Mouse (Mus musculus) kidney, embryonic 15.5 days (tissue): ENCODE measurements around the gene Pax2. TPM values are rescaled to one million over a fixed set of nuclear protein-coding genes. Genes with fewer than 3 reads are reported as not detected.

ENCODE experiments used
- ATAC-seq: fragments of 200-750 bp; cut with Nextera tagmentation; replicated peaks from 2 replicates; pipeline ENCODE4 v1.8.0; 2017; ENCODE audit warnings: moderate TSS enrichment; ENCODE audit not compliant: low FRiP score
- H3K27ac ChIP-seq: fragments of 300-500 bp; sonication (generic); 2 replicates; pipeline ENCODE4 v1.5.1; 2015; ENCODE audit warnings: mild to moderate bottlenecking, inconsistent platforms
- H3K27me3 ChIP-seq: fragments of 300-500 bp; sonication (generic); 2 replicates; pipeline ENCODE4 v1.6.1; 2015; ENCODE audit warnings: inconsistent platforms
- H3K36me3 ChIP-seq: fragments of 300-500 bp; sonication (generic); 2 replicates; pipeline ENCODE4 v1.6.1; 2015; ENCODE audit warnings: inconsistent platforms
- H3K4me1 ChIP-seq: fragments of 300-500 bp; sonication (generic); 2 replicates; pipeline ENCODE4 v1.6.1; 2015; ENCODE audit warnings: inconsistent platforms
- H3K4me2 ChIP-seq: fragments of 300-500 bp; sonication (generic); 2 replicates; pipeline ENCODE4 v1.6.1; 2015; ENCODE audit warnings: moderate library complexity, mild to moderate bottlenecking, inconsistent platforms
- H3K4me3 ChIP-seq: fragments of 300-500 bp; sonication (generic); replicated peaks from 2 replicates; pipeline ENCODE4 v1.5.1; 2015; ENCODE audit warnings: mild to moderate bottlenecking, inconsistent platforms
- H3K9ac ChIP-seq: fragments of 300-500 bp; sonication (generic); 2 replicates; pipeline ENCODE4 v1.6.1; 2015; ENCODE audit warnings: mild to moderate bottlenecking, inconsistent platforms
- H3K9me3 ChIP-seq: fragments of 300-500 bp; sonication (generic); replicated peaks from 2 replicates; pipeline ENCODE4 v1.6.1; 2016; ENCODE audit warnings: inconsistent platforms
- WGBS: fragments of 180-500 bp; shearing (Covaris S2); methylation state at CpG from one replicate; pipeline ENCODE4 v1.1.7; 2015; ENCODE audit warnings: mixed read lengths; 5-methylcytosine and 5-hydroxymethylcytosine counted together
- polyA plus RNA-seq: library from polyadenylated mRNA; unstranded; fragments of >200 nt; fragmentation: Nextera tagmentation; extraction: Ambion mirVana; gene quantifications from 2 replicates; pipeline ENCODE4 v1.2.1, GENCODE M21; 2015

Pax2 gene
- polyA plus RNA-seq, 1 experiment from 2014 or later, result 36.9 TPM

DNA sequence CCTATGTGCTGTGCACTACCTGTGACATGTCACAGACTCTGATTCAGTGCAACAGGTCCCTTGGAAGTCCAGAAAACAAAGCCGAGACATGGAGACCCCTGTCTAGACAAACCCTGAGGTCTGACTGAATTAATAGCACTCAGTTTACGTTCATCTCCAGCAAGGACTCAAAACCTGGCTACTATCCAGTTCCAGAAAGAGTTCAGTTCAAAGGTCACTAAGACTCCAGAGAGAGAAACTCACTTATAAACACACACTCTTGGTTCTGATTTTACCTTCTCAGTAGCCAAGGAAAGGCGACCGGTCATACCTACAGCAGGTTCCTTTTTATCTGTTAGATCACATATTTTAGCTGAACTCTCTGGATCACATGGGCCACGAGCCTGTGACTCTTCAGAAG, 43.3 kb downstream of the Pax2 start:
- no peak overlapping the region for H3K9ac ChIP-seq
- no peak for ATAC-seq
- peaks cover 76% of the 10 kb centered on the region for H3K4me1 ChIP-seq
- H3K27me3 ChIP-seq, result no peaks in the 10 kb centered on the region
- H3K27ac ChIP-seq, result peak overlapping the region; percentile 64
- H3K4me2 ChIP-seq, result no peak overlapping the region
- H3K36me3 ChIP-seq, result peaks cover 52% of the 10 kb centered on the region
- H3K4me3 ChIP-seq, result no peak overlapping the region
- H3K9me3 ChIP-seq, result no peaks in the 10 kb centered on the region
- 42% methylated on average over 5 of the region's 5 CpGs for WGBS

DNA sequence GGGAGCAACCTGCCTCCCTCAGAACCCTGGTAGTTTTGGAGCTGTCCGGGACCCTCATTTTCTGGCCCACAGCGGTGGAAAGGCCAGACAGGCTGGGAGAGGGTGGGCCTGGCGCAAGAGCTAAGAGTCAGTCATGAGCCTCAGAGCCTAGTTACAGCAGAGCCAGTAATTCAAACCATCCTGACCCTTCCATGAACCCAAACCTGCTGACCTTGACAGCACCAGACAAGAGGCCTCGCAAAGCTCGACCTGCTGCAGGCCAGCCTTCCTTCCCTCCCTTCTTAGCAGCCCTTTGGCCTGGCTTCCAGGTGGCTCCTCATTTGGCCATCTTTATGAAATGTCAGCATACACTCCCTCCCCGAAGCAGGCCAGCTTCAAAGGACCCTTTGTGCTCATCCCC, 44.5 kb downstream of the Pax2 start:
- H3K36me3 ChIP-seq, result peaks cover 56% of the 10 kb centered on the region
- H3K27me3 ChIP-seq, result no peaks in the 10 kb centered on the region
- no peak overlapping the region for H3K9ac ChIP-seq
- H3K27ac ChIP-seq, result peak overlapping the region; percentile 50
- WGBS, result 27% methylated on average over 6 of the region's 6 CpGs
- H3K4me2 ChIP-seq, result no peak overlapping the region
- ATAC-seq, result no peak
- peaks cover 66% of the 10 kb centered on the region for H3K4me1 ChIP-seq
- H3K9me3 ChIP-seq, result no peaks in the 10 kb centered on the region
- H3K4me3 ChIP-seq, result no peak overlapping the region

DNA sequence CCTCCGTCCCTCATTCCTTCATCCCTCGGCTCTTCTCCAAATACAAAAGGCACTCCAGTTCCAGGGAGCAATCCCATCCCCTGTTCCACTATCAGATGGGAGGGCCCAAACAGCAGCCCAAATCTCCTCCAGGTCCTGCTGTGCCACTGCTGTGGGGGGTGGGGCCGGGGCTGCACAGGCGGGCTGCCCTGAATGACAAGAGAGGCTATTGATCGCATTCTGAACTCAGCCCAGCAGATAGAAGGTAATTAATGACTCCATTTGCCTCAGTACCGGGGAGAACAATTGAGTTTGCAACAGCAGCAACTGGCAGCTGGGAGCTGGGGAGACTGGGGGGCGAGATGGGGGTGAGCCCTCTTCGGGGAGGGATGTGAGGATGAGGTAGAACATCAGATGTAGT, 52.9 kb downstream of the Pax2 start:
- peaks cover 63% of the 10 kb centered on the region for H3K36me3 ChIP-seq
- ATAC-seq, result no peak
- WGBS, result 21% methylated on average over 8 of the region's 8 CpGs
- H3K4me3 ChIP-seq, result no peak overlapping the region
- no peak overlapping the region for H3K9ac ChIP-seq
- H3K9me3 ChIP-seq, result no peaks in the 10 kb centered on the region
- no peak overlapping the region for H3K4me2 ChIP-seq
- no peak overlapping the region for H3K27ac ChIP-seq
- H3K4me1 ChIP-seq, result peaks cover 16% of the 10 kb centered on the region
- 0 out of 2 replicates have a peak, but pooled peaks cover 5% of the 10 kb centered on the region for H3K27me3 ChIP-seq

DNA sequence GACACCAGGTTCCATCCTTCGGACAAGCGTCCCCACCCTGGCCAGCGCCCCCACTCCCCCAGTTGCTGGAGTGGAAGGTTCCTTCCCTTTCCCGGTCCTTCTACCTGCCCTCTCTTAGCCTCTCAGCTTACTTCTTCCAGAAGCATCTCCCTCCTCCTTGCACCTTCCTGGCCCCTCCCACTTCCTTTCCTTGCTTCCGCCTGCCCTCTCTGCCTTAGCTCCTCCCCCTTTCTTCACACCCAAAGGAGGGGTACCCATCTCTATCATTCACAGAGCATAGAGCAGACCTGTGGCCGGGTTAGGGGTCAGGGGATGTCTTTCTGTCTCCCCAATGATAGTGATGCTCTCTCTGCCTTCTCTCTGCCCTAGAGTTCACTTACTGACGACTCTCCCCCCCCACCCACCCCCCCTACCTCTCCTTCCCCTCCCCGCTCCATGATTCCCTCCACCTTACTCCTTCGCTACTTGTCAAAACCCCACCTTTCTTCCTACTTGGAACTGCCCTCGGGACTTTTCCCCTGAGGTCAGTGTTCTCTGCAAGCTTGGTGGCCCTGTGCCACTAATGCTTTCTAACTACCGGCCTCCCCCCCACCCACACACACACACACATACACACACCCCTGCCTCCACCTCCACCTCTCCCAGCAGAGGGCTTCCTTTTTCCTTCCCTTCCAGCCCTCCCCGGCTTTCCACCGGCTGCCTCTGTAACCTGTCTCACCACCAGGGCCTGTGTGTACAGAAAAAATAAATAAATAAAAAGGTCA, 57.0 kb downstream of the Pax2 start:
- Histone ChIP-seq H3K4me1 (peaks cover 37% of the 10 kb centered on the region), H3K9me3 (no peaks in the 10 kb centered on the region), H3K27ac (peak overlapping the region; percentile 29; the same call in 1 of the 2 replicates), H3K4me2 (no peak overlapping the region), H3K27me3 (0 out of 2 replicates have a peak, but pooled peaks cover 5% of the 10 kb centered on the region), H3K4me3 (no peak overlapping the region), H3K9ac (no peak overlapping the region), H3K36me3 (peaks cover 75% of the 10 kb centered on the region)
- ATAC-seq, result peak; percentile 35; the same call in 1 of the 2 replicates
- WGBS, result 44% methylated on average over 13 of the region's 13 CpGs

DNA sequence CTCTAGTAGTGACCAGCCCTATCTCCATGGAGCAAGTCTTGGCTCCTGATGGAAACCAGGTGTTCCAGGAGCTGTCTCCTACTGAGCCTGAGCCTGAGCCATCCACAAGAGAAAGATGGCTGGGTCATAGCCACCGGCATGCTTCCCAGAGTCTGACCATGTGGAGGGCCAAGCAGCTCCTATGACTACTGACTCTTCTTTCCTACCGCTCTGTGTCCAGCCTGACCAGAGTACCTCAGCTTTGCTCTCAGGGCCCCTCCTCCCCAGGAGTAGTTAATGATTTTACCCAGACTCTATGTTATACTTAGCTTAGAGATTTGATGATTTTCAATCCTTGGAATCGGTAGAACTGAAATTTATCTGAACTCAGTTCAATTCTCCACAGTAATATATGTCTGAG, 59.3 kb downstream of the Pax2 start:
- H3K36me3 ChIP-seq, result peaks cover 76% of the 10 kb centered on the region
- no peaks in the 10 kb centered on the region for H3K9me3 ChIP-seq
- H3K4me3 ChIP-seq, result no peak overlapping the region
- H3K27ac ChIP-seq, result no peak overlapping the region
- WGBS, result 75% methylated on average over 3 of the region's 3 CpGs
- H3K27me3 ChIP-seq, result peaks cover 10% of the 10 kb centered on the region
- peaks cover 46% of the 10 kb centered on the region for H3K4me1 ChIP-seq
- H3K9ac ChIP-seq, result no peak overlapping the region
- no peak for ATAC-seq
- H3K4me2 ChIP-seq, result no peak overlapping the region

DNA sequence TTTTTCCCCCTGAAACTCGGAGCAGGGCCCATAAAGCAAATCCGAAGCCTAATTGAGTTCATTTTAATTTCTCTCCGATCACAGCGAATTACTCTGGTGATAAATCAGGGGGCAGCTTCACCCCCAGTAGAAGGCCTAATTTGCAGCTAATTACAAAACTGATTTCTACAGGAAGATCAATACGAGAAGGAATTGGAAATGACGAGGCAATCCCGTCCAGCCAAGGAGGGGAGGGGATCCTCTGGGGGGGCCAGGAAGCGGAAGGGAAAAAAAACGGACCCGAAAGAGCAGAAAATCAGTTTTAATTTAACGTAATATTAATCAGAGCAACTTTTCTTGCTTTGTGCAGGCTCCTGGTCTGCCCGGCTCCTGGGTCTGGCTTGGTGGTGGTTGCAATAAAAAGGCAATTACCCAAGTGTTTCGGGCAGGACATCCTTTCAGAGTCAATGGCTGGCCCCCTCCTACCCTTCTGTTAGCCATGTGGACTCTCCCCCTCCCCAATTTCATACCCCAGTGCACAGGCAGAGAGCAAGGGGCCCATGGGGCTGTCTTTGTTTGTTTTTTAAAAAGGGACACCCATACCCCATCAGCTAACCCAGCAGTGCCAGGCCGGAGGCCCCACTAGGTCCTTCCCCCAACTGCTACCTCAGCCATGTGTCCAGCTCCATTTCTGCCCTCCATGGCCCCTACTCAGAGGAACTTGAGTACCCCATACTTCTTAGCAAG, 61.7 kb downstream of the Pax2 start:
- Histone ChIP-seq H3K27me3 (peaks cover 11% of the 10 kb centered on the region), H3K4me3 (no peak overlapping the region), H3K36me3 (peaks cover 87% of the 10 kb centered on the region), H3K9ac (no peak overlapping the region), H3K27ac (no peak overlapping the region), H3K4me1 (peaks cover 56% of the 10 kb centered on the region), H3K9me3 (no peaks in the 10 kb centered on the region), H3K4me2 (no peak overlapping the region)
- 43% methylated on average over 14 of the region's 14 CpGs for WGBS
- no peak for ATAC-seq

DNA sequence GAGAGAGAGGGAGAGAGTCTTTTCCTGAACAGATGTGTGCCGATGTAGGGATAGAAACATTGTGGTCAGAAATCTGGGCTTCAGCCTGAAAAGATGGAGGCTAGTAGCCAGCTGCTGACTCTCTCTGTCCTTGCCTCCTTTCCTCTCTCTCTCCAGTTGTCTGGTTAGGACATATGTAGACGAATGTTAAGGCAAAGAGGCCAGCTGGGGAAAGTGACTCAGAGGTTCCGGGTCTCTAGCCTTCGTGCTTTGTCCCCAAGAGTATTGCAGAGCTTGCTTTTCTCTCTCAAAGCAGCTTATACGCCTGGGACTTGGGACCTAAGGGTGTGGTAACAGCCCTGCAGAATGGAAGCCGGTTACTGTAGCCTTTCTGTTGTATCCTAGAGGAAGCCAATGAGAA, 62.8 kb downstream of the Pax2 start:
- Histone ChIP-seq H3K27me3 (peaks cover 18% of the 10 kb centered on the region), H3K36me3 (peaks cover 91% of the 10 kb centered on the region), H3K4me1 (peaks cover 64% of the 10 kb centered on the region), H3K9ac (no peak overlapping the region), H3K4me2 (no peak overlapping the region), H3K9me3 (no peaks in the 10 kb centered on the region), H3K27ac (no peak overlapping the region), H3K4me3 (no peak overlapping the region)
- ATAC-seq, result no peak
- 63% methylated on average over 6 of the region's 6 CpGs for WGBS

DNA sequence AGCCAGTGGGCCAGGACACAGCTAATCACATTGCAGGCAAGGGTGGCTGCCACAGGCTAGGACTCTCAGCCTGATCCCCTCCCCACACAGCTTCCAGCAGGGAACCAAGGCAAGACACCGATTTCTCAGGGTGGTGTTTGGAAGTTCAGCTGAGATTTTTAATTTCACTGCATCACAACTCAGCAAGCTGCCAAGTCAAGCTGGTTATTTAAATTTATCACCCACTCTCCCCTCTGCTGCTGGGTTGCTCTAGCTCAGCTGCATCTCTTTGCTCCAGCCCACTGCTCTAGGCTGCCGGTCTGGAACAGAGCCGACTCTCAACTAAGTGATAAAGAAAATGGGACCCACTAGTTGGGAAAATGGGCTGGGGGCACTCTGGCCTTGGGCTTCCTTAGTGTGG, 65.7 kb downstream of the Pax2 start:
- H3K27ac ChIP-seq, result 0 out of 2 replicates have a peak overlapping the region, but pooled peaks have one; percentile 7
- ATAC-seq, result no peak
- peaks cover 93% of the 10 kb centered on the region for H3K36me3 ChIP-seq
- H3K4me3 ChIP-seq, result no peak overlapping the region
- H3K9me3 ChIP-seq, result no peaks in the 10 kb centered on the region
- 31% methylated on average over 3 of the region's 3 CpGs for WGBS
- H3K4me1 ChIP-seq, result peaks cover 71% of the 10 kb centered on the region
- no peak overlapping the region for H3K4me2 ChIP-seq
- no peak overlapping the region for H3K9ac ChIP-seq
- H3K27me3 ChIP-seq, result peaks cover 19% of the 10 kb centered on the region

DNA sequence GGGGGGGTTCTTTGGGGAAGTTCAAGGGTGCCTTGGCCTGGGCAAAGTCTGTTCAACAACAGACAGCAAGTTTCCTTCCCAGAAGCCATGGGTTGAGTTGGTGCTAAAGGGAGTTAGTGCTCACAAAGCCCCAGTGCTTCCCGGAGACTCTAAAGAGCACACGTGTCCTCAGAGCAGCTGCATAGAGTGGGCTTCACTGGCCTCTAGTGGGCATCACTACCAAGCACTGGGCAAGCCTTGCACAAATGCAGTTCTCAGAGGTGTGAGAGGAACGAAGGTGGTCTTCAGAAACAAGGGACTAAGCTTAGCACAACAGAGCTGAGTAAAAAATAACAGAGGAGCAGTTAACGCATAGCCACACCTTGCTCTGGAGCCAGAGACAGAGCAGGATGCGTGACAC, 66.5 kb downstream of the Pax2 start:
- whole genome bisulfite sequencing, result 71% methylated on average over 5 of the region's 5 CpGs
- no peak for ATAC-seq
- H3K9ac ChIP-seq, result no peak overlapping the region

DNA sequence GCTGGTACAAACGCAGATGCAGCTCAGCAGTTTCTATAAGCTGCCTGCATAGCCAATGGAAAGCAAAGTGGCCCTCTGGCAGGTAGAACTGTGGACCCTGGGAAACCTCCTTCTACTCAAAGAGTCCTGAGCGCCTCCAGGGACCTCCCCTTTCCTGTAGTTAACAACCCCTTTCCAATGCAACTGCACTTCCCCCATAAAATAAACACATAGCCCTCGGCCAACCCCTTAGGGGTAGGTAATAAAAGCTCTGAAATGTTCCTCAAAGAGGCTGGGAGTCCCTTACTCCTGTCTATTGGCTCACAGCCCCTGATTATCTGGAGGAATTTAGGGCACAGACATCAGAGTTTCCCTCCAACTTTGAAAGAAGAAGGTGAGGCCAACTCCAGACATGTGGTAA, 67.8 kb downstream of the Pax2 start:
- H3K9ac ChIP-seq, result no peak overlapping the region
- H3K36me3 ChIP-seq, result peaks cover 82% of the 10 kb centered on the region
- no peak overlapping the region for H3K4me2 ChIP-seq
- peaks cover 52% of the 10 kb centered on the region for H3K4me1 ChIP-seq
- 0 out of 2 replicates have a peak, but pooled peaks have one; percentile 10 for ATAC-seq
- H3K9me3 ChIP-seq, result no peaks in the 10 kb centered on the region
- H3K27ac ChIP-seq, result peak overlapping the region; percentile 45; the same call in 1 of the 2 replicates
- WGBS, result 25% methylated on average over 3 of the region's 3 CpGs
- no peak overlapping the region for H3K4me3 ChIP-seq
- H3K27me3 ChIP-seq, result peaks cover 19% of the 10 kb centered on the region

More for the DNA sequence above, 66.5 kb downstream of the Pax2 start:
- Histone ChIP-seq H3K4me2 (no peak overlapping the region), H3K4me1 (peaks cover 65% of the 10 kb centered on the region), H3K4me3 (no peak overlapping the region), H3K9me3 (no peaks in the 10 kb centered on the region), H3K36me3 (peaks cover 91% of the 10 kb centered on the region), H3K27ac (0 out of 2 replicates have a peak overlapping the region, but pooled peaks have one; percentile 7), H3K27me3 (peaks cover 19% of the 10 kb centered on the region)

DNA sequence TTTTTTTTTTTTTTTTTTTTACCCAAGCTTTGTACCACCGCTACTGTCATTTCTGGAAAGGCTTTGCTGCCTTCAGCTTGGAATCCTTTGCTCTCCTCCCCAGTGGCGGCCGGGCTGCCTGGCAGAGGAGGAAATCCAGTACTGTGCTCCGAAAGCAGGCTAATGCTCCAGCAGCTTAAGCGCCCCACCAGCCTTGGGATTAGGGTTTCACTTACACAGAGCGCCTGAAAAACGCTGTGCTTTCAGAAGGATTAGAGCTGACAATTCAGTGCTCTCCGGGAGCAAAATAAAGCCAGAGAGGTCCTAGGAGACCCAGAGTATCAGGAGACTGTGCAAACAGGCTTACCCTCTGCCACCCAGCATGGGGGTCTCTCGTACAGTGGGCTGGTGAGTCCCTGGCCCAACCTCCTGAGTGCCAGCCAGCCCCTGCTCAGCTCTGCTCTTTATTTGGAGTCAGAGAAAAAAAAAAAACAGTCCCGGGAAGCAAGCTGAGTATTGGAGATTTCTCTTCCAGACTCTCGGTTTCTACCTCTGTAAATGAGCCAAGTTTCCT, 69.4 kb downstream of the Pax2 start:
- H3K36me3 ChIP-seq, result peaks cover 77% of the 10 kb centered on the region
- 0 out of 2 replicates have a peak, but pooled peaks cover 8% of the 10 kb centered on the region for H3K27me3 ChIP-seq
- H3K27ac ChIP-seq, result peak overlapping the region; percentile 56; the same call in 1 of the 2 replicates
- H3K9me3 ChIP-seq, result no peaks in the 10 kb centered on the region
- H3K4me1 ChIP-seq, result peaks cover 42% of the 10 kb centered on the region
- H3K9ac ChIP-seq, result no peak overlapping the region
- no peak overlapping the region for H3K4me2 ChIP-seq
- H3K4me3 ChIP-seq, result no peak overlapping the region
- ATAC-seq, result no peak
- 38% methylated on average over 11 of the region's 11 CpGs for WGBS

DNA sequence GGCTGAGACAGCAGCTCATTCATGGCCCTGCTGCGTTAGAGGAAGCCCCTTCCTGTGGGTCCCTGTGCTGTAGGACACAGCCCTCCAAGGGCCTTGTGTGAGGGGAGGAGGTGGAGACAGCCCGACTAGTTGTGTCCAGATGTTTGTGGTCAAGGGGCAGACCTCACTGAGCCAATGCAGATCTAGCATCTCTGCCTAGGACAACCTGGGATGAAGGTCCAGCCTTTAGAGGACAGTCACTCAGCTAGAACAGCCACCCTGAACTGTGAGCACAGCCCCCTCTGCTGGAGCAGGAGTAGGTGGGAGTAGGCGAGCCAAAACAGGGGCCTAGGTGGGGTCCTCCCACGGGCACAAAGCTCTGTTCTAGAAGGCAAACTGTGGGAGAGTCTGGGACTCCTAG, 70.0 kb downstream of the Pax2 start:
- no peaks in the 10 kb centered on the region for H3K9me3 ChIP-seq
- 0 out of 2 replicates have a peak, but pooled peaks have one; percentile 19 for ATAC-seq
- no peak overlapping the region for H3K4me3 ChIP-seq
- peak overlapping the region; percentile 56; the same call in 1 of the 2 replicates for H3K27ac ChIP-seq
- H3K4me1 ChIP-seq, result peaks cover 42% of the 10 kb centered on the region
- H3K36me3 ChIP-seq, result peaks cover 78% of the 10 kb centered on the region
- WGBS, result 19% methylated on average over 4 of the region's 4 CpGs
- no peak overlapping the region for H3K4me2 ChIP-seq
- H3K9ac ChIP-seq, result no peak overlapping the region
- 0 out of 2 replicates have a peak, but pooled peaks cover 8% of the 10 kb centered on the region for H3K27me3 ChIP-seq
